Mouse (Mus musculus): Measurements from ENCODE around the gene Evx2.

DNA sequence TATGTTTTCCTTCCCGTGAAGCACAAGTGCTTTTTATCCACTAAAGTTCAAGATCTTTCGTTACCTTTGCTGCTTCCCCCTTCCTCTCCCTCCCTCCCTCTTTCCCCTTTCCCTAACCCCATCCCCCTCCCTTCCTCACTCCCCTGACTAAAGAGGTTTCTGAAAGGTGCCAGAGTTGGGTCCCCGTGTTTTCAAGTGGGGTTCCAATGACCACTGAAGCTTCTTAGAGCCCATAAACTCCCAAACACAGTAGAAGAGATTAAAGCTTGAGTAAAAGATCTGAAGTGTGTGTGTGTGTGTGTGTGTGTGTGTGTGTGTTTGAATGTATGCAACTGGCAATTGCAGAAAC lies 9.8 kb upstream of the Evx2 start:
- no peak for TF ChIP-seq EP300 (optimal IDR thresholded peaks at IDR 0.05)
- no peak for TF ChIP-seq CTCF (IDR thresholded peaks at IDR 0.05; ENCODE audit: low read depth)
